Mouse (Mus musculus): Measurements from ENCODE around the gene St3gal5. TPM values are rescaled to one million over a fixed set of nuclear protein-coding genes. Genes with fewer than 3 reads are reported as not detected.
A peak's percentile ranks its signal among the peaks of the same experiment; 100 is the strongest.

Gene St3gal5
- polyA plus RNA-seq, 1 experiment = 27.6 TPM

- TF ChIP-seq MAX (IDR thresholded peaks at IDR 0.05) (no peak), MYOD1 (IDR thresholded peaks at IDR 0.05; ENCODE audit: control insufficient read depth, insufficient read length, low read depth) (peak; percentile 61), FOSL1 (IDR thresholded peaks at IDR 0.05; ENCODE audit: insufficient read depth, low read length, poor library complexity, severe bottlenecking) (no peak), CTCF (IDR thresholded peaks at IDR 0.05; ENCODE audit: control insufficient read depth, insufficient read depth, insufficient read length) (no peak), CEBPB (IDR thresholded peaks at IDR 0.05; ENCODE audit: low read depth) (no peak)
- Histone ChIP-seq H3K4me3 (ENCODE audit: insufficient read depth, poor library complexity, severe bottlenecking) (no peak overlapping the region), H3K36me3 (ENCODE audit: control insufficient read depth, insufficient read depth) (no peaks in the 10 kb centered on the region), H3K79me2 (ENCODE audit: control insufficient read depth, insufficient read depth) (no peaks in the 10 kb centered on the region), H3K79me3 (ENCODE audit: low read depth) (no peaks in the 10 kb centered on the region), H3ac (ENCODE audit: control insufficient read depth, insufficient read length, low read depth) (no peak overlapping the region), H3K27me3 (ENCODE audit: control insufficient read depth, insufficient read depth, insufficient read length) (no peaks in the 10 kb centered on the region)
Observed at GRCm38 (mm10) chr6:72068436-72068835, 29.0 kb upstream of the St3gal5 start.

GRCm38 (mm10) chr6:72071281-72071870 is 26.0 kb upstream of the St3gal5 start:
- Histone ChIP-seq H3ac (ENCODE audit: control insufficient read depth, insufficient read length, low read depth) (no peak overlapping the region), H3K4me3 (ENCODE audit: insufficient read depth, poor library complexity, severe bottlenecking) (no peak overlapping the region), H3K27me3 (ENCODE audit: control insufficient read depth, insufficient read depth, insufficient read length) (no peaks in the 10 kb centered on the region), H3K36me3 (ENCODE audit: control insufficient read depth, insufficient read depth) (no peaks in the 10 kb centered on the region), H3K79me2 (ENCODE audit: control insufficient read depth, insufficient read depth) (no peaks in the 10 kb centered on the region), H3K79me3 (ENCODE audit: low read depth) (no peaks in the 10 kb centered on the region)
- TF ChIP-seq MAX (IDR thresholded peaks at IDR 0.05) = no peak
- TF ChIP-seq CEBPB (IDR thresholded peaks at IDR 0.05; ENCODE audit: low read depth) = no peak

DNA sequence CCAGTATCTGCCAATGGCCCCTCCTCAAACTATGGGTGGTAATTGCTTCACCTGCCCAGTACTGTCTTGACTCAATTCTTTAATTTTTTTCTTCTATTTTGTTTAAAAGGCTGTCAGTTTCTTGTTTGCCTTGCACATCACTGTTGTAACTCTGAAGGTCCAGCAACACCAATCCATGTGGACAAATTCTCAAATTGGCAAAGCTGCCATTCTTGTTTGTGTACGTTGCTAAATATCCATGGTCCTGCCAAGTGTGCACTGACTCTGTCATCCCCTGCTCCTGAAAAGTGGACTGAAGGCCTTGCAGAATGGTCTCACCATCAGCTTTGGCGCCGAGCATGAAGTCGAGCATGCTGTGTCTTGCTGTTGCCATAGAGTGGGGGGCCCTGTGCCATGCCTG is 23.6 kb upstream of the St3gal5 start:
- Histone ChIP-seq H3K79me3 (ENCODE audit: low read depth) (no peaks in the 10 kb centered on the region), H3K27me3 (ENCODE audit: control insufficient read depth, insufficient read depth, insufficient read length) (no peaks in the 10 kb centered on the region), H3K4me3 (ENCODE audit: insufficient read depth, poor library complexity, severe bottlenecking) (no peak overlapping the region), H3K79me2 (ENCODE audit: control insufficient read depth, insufficient read depth) (no peaks in the 10 kb centered on the region), H3ac (ENCODE audit: control insufficient read depth, insufficient read length, low read depth) (no peak overlapping the region), H3K36me3 (ENCODE audit: control insufficient read depth, insufficient read depth) (no peaks in the 10 kb centered on the region)
- TF ChIP-seq CTCF (IDR thresholded peaks at IDR 0.05; ENCODE audit: control insufficient read depth, insufficient read depth, insufficient read length) (no peak), MYOD1 (IDR thresholded peaks at IDR 0.05; ENCODE audit: control insufficient read depth, insufficient read length, low read depth) (no peak), MYOG (IDR thresholded peaks at IDR 0.05; ENCODE audit: control insufficient read depth, extremely low read depth, insufficient read length) (no peak), FOSL1 (IDR thresholded peaks at IDR 0.05; ENCODE audit: insufficient read depth, low read length, poor library complexity, severe bottlenecking) (no peak), MAX (IDR thresholded peaks at IDR 0.05) (no peak)

GRCm38 (mm10) chr6:72076512-72076911 is 20.9 kb upstream of the St3gal5 start:
- Histone ChIP-seq H3ac (ENCODE audit: control insufficient read depth, insufficient read length, low read depth) (no peak overlapping the region), H3K79me3 (ENCODE audit: low read depth) (no peaks in the 10 kb centered on the region), H3K4me3 (ENCODE audit: insufficient read depth, poor library complexity, severe bottlenecking) (no peak overlapping the region), H3K36me3 (ENCODE audit: control insufficient read depth, insufficient read depth) (no peaks in the 10 kb centered on the region), H3K79me2 (ENCODE audit: control insufficient read depth, insufficient read depth) (no peaks in the 10 kb centered on the region), H3K27me3 (ENCODE audit: control insufficient read depth, insufficient read depth, insufficient read length) (no peaks in the 10 kb centered on the region)
- TF ChIP-seq CEBPB (IDR thresholded peaks at IDR 0.05; ENCODE audit: low read depth) (no peak), USF1 (IDR thresholded peaks at IDR 0.05; ENCODE audit: low read depth) (no peak), MYOG (IDR thresholded peaks at IDR 0.05; ENCODE audit: control insufficient read depth, extremely low read depth, insufficient read length) (no peak), MAX (IDR thresholded peaks at IDR 0.05) (no peak), CTCF (IDR thresholded peaks at IDR 0.05; ENCODE audit: control insufficient read depth, insufficient read depth, insufficient read length) (no peak), FOSL1 (IDR thresholded peaks at IDR 0.05; ENCODE audit: insufficient read depth, low read length, poor library complexity, severe bottlenecking) (no peak), MYOD1 (IDR thresholded peaks at IDR 0.05; ENCODE audit: control insufficient read depth, insufficient read length, low read depth) (no peak)

GRCm38 (mm10) chr6:72078178-72078577 is 19.2 kb upstream of the St3gal5 start:
- no peak overlapping the region for H3K4me3 ChIP-seq (ENCODE audit: insufficient read depth, poor library complexity, severe bottlenecking)
- no peak overlapping the region for H3ac ChIP-seq (ENCODE audit: control insufficient read depth, insufficient read length, low read depth)
- H3K79me2 ChIP-seq (ENCODE audit: control insufficient read depth, insufficient read depth) = no peaks in the 10 kb centered on the region
- TF ChIP-seq MAX (IDR thresholded peaks at IDR 0.05) (no peak), USF1 (IDR thresholded peaks at IDR 0.05; ENCODE audit: low read depth) (no peak), MYOD1 (IDR thresholded peaks at IDR 0.05; ENCODE audit: control insufficient read depth, insufficient read length, low read depth) (no peak), CTCF (IDR thresholded peaks at IDR 0.05; ENCODE audit: control insufficient read depth, insufficient read depth, insufficient read length) (no peak), FOSL1 (IDR thresholded peaks at IDR 0.05; ENCODE audit: insufficient read depth, low read length, poor library complexity, severe bottlenecking) (no peak), CEBPB (IDR thresholded peaks at IDR 0.05; ENCODE audit: low read depth) (no peak)
- no peaks in the 10 kb centered on the region for H3K36me3 ChIP-seq (ENCODE audit: control insufficient read depth, insufficient read depth)
- no peaks in the 10 kb centered on the region for H3K79me3 ChIP-seq (ENCODE audit: low read depth)
- H3K27me3 ChIP-seq (ENCODE audit: control insufficient read depth, insufficient read depth, insufficient read length) = no peaks in the 10 kb centered on the region

GRCm38 (mm10) chr6:72081318-72082024 is 15.9 kb upstream of the St3gal5 start:
- no peak for TF ChIP-seq MYOD1 (IDR thresholded peaks at IDR 0.05; ENCODE audit: control insufficient read depth, insufficient read length, low read depth)
- TF ChIP-seq CTCF (IDR thresholded peaks at IDR 0.05; ENCODE audit: control insufficient read depth, insufficient read depth, insufficient read length) = no peak
- TF ChIP-seq MAX (IDR thresholded peaks at IDR 0.05) = no peak
- no peak for TF ChIP-seq FOSL1 (IDR thresholded peaks at IDR 0.05; ENCODE audit: insufficient read depth, low read length, poor library complexity, severe bottlenecking)
- no peak for TF ChIP-seq MYOG (IDR thresholded peaks at IDR 0.05; ENCODE audit: control insufficient read depth, extremely low read depth, insufficient read length)
- TF ChIP-seq USF1 (IDR thresholded peaks at IDR 0.05; ENCODE audit: low read depth) = no peak
- TF ChIP-seq CEBPB (IDR thresholded peaks at IDR 0.05; ENCODE audit: low read depth) = no peak
- Histone ChIP-seq H3K27me3 (ENCODE audit: control insufficient read depth, insufficient read depth, insufficient read length) (no peaks in the 10 kb centered on the region), H3K36me3 (ENCODE audit: control insufficient read depth, insufficient read depth) (no peaks in the 10 kb centered on the region), H3K4me3 (ENCODE audit: insufficient read depth, poor library complexity, severe bottlenecking) (no peak overlapping the region), H3K79me3 (ENCODE audit: low read depth) (no peaks in the 10 kb centered on the region), H3ac (ENCODE audit: control insufficient read depth, insufficient read length, low read depth) (no peak overlapping the region), H3K79me2 (ENCODE audit: control insufficient read depth, insufficient read depth) (no peaks in the 10 kb centered on the region)
